Mouse (Mus musculus) left cerebral cortex, adult 11 months (tissue): ENCODE measurements around the gene Dach1.

Source experiments
- DNase-seq: peaks from one replicate; pipeline ENCODE4 v3.0.0; 2022; ENCODE audit warnings: low spot score

Dach1 gene

DNA sequence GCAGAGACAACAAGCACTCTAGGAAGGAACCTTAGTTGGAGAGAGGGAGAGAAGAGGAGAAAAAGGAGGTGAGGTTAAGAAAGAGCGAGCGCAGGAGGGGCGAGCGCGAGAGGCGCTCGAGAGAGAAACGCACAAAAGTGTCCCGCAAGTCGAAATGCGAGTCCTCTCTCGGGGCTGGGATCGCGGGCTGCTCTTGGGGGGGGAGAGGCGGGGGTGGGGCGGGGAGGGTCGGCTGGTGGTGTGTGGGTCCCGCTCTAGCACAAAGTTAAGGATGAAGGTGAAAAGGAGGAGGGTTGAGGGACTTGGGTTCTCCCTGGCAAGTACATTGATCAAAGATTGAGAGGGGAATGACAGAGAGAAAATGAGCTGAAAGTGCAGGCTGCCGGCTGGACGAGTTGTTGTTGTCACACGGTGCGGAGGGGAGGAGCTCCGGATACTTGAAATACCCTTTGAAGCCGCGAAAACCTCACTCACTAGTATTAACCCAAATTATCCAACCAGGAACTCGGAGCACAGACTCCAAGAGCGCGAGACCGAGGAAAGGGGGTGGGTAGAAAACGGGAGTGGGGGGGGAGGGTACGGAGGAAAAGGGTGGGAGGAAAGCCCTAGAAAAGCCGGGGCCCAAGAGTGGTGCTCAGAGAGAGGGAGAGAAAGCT is at the start of gene Dach1:
TSS of gene Dach1 (minus strand) at position 345 of the 656 bp plus-strand sequence.
- DNase-seq, result no peak

- no peak for DNase-seq
These were observed 30.5 kb upstream of the Dach1 start for GRCm38 (mm10) chr14:98200089-98200488.

DNA sequence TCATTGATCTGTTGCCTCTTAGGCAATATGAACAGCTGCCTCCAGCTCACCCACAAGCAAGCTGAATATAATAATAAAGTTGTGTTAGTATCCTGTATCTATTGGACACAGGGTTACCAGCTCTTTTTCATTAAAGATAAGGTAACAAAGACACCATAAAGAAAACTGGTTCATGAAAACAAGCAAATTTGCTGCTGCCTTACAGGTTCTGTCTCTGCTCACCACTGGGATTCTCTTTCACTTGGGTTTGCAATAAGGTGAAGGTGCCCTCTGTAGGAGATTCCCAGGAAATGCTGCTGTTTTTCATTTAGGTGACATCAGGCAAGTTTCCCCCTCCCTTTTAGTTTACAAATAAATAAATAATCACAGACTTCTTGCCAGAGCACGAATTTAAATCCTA is 12.0 kb upstream of the Dach1 start:
- no peak for DNase-seq

- no peak for DNase-seq
These were observed 4.3 kb upstream of the Dach1 start for GRCm38 (mm10) chr14:98173831-98174230.

DNA sequence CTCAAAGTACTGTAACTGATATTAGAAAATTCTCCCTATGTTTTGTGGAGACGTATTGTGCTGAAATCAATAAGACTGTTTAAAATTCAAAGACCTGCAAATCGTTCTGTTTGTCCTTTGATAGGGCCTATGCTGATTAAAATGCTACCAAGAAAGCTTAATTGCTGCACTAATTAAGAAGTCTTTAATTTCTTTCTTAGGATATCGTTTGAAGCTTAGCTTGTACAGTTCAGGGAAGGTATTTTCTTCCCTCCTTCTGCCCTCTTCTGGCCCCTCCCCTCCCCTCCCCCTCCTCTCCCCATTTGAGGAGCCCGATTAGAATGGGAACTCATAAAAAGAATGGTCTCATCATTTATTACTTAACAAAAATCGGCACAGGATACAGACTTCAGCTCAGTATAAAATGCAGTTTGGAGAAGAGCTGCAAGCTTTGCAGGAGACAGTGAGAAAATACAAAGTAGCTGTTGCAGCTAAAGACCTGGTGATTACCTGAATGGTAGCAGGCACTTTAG is 2.9 kb upstream of the Dach1 start:
- no peak for DNase-seq

GRCm38 (mm10) chr14:98171861-98172260 is 2.3 kb upstream of the Dach1 start:
- DNase-seq, result no peak

GRCm38 (mm10) chr14:98168908-98169401 is 610 bp downstream of the Dach1 start:
- DNase-seq, result no peak

- DNase-seq, result no peak
These were observed 1.3 kb downstream of the Dach1 start for GRCm38 (mm10) chr14:98168039-98168907.

GRCm38 (mm10) chr14:98167186-98168038 is 2.2 kb downstream of the Dach1 start:
- no peak for DNase-seq

- no peak for DNase-seq
These were observed 3.1 kb downstream of the Dach1 start for GRCm38 (mm10) chr14:98166318-98166976.

- DNase-seq, result no peak
These were observed 12.8 kb downstream of the Dach1 start for GRCm38 (mm10) chr14:98156753-98157152.

DNA sequence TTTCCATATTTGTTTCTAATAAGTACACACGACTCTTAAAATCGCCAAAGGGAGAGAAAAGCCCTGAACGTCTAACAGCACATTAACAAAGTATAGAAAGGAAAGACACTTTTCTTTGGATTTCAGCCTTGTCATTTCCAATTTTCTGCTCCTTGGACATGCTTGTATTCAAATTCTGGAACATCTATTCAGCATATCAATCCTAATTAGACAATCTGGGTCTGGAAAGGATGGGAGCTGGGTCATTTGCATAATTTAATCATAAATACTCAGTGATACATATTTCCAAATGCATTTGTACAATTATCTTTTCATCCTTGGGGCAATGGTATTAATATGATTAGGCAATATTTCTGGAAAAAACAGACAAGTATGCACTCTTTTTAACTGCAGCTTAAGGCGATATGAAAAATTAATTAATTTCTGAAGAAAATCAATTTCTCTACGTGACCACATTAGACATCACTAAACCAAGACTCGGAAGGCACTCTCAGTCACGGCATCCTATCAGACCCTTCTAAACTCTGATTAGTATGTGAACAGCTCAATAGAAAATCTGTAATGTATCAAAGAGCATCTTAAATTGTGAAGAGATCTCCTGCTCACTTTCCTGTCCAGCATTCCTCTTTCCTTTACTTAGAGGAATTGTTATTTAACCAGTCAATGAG is 13.7 kb downstream of the Dach1 start:
- no peak for DNase-seq

- DNase-seq, result no peak
These were observed 14.6 kb downstream of the Dach1 start for GRCm38 (mm10) chr14:98154832-98155422.

GRCm38 (mm10) chr14:98141758-98142157 is 27.8 kb downstream of the Dach1 start:
- DNase-seq, result no peak

DNA sequence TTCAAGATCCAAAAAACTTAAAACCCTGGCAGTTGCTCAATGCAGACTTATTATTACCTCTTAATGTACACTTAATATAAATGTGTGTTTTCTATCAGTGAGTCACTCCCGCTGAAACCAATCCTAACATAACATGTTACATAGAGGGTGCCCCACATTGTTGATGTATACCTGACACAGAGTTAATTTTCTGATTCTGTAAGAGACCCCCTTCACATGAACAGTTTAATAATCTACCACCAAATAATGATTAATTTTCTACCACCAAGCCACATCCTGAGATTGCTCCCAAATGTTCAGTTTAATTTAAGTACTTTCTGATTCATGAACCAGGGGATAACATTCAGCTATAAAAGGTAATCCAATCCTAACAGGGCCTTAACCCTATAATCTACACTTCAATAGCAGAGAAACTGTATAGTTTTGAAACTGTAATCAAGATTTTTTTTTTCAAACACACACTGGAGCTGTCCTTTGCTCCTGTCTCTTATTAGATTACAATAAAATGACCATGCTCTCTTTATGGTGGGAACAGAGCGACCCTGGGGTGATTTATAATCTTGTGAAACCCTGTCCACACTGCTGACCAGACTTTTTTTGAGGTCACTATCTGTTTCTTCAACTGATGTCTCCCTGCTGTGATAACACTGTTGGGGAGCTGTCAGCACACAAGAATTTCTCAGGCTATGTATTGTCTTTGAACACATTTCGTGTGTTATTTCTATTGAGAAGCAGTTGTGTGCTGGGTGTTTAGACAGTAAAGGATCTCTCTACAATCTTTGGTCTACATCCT is 30.5 kb downstream of the Dach1 start:
- DNase-seq, result no peak

GRCm38 (mm10) chr14:98134546-98134945 is 35.0 kb downstream of the Dach1 start:
- no peak for DNase-seq

- no peak for DNase-seq
These were observed 46.5 kb downstream of the Dach1 start for GRCm38 (mm10) chr14:98123032-98123431.

DNA sequence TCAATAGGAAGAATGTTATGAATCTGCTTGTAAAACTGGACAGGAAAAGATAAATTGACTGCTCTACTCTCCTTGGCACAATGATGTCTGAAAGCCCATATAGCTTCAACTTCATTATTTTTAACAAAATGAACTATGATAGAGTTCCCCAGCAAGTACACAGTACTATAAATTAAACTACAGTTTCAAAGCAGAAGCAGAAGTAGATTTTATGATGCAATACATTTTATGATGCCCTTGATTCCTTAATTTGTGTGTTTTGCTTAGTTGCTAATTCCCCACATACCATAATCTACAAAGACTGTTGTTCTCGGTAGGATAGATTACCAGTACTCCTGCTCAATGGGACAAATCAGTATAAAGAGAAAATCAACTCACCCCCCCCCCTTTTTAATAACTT is 52.9 kb downstream of the Dach1 start:
- DNase-seq, result no peak

DNA sequence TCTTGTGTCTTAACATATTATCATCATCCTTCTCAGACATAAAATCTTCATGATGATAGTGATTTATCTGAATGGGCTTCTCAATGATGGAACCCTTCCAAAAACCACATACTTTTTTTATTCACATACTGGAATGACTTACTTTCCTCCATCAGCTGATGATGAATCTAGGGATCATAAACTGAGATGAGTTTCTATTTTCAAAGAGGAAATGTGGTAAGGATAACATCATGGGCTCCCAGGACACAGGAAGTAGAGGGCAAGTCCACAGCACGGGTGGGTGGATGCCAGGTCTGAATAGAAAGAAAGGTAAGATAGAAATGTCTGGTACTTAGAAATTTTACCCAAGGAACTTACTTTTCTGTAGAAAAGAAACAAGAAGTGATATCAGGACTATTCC is 56.5 kb downstream of the Dach1 start:
- DNase-seq, result no peak

DNA sequence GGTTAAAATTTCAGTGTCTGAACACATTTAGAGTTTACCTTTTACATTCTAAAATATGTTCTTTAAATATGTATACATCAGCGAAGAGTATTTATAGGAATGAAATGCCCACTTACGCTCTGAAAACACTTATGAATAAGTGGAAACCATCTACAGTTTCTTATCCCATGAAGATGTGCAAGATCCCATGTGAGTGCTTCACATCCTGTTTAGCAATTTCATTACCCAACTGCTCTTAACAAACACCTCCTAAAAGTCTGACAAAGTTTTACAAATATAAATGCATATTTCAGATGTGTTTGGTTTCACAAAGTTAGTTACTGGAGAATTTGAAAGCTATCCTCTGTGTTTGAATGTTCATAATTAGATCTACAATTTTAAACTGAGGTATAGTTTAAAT is 59.6 kb downstream of the Dach1 start:
- no peak for DNase-seq
